Comparison of ENCODE assay signal across 8 mouse cellular contexts in the genomic region with DNA sequence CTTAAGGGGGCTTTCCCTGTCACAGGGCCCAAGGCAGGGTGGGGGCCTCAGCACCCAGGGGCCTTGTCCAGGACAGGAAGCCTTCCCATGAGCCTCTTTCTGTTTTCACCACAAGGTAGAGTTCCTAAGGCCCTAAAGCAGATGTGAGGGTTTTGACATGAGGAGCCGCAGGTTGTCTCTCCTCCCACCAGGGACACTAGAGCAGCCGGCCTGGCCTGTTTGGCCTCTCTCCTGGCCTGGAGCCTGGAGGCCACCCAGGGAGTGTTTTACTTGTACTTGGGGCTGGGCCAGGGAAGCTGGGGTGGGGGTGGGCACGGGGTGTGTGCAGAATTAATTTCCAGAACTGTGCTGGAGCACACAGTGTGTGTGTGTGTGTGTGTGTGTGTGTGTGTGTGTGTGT. TPM values are rescaled to one million over a fixed set of nuclear protein-coding genes. Genes with fewer than 3 reads are reported as not detected.
A peak's percentile ranks its signal among the peaks of the same experiment; 100 is the strongest.
DNase-seq lines count a peak whose midpoint lies in the region; ATAC-seq lines count a peak whose summit lies in the region.

No protein-coding gene starts in this region.

- ATAC-seq in forebrain, embryonic 14.5 days, result peak; percentile 49; the same call in 1 of the 2 replicates
- ATAC-seq in forebrain, embryonic 16.5 days, result no peak; the same call in 1 of the 2 replicates
- peak; percentile 55 for ATAC-seq in intestine, embryonic 16.5 days

- H3K4me1 ChIP-seq in forebrain, embryonic 14.5 days (ENCODE audit: control insufficient read depth, insufficient read depth, low read length), result peaks cover 2% of the 10 kb centered on the region; the same call in 1 of the 2 replicates
- peaks cover 8% of the 10 kb centered on the region for H3K4me1 ChIP-seq in forebrain, embryonic 16.5 days (replicated peaks; ENCODE audit: control insufficient read depth, insufficient read depth, low read length)
- peaks cover 27% of the 10 kb centered on the region for H3K4me1 ChIP-seq in intestine, embryonic 16.5 days (ENCODE audit: control insufficient read depth, insufficient read depth, low read length)

- no peak overlapping the region for H3K4me3 ChIP-seq in forebrain, embryonic 14.5 days (ENCODE audit: low read depth, low read length)
- no peak overlapping the region for H3K4me3 ChIP-seq in forebrain, embryonic 16.5 days (replicated peaks; ENCODE audit: low read length)
- H3K4me3 ChIP-seq in intestine, embryonic 16.5 days (ENCODE audit: low read length), result no peak overlapping the region

- H3K36me3 ChIP-seq in forebrain, embryonic 14.5 days (ENCODE audit: control insufficient read depth, insufficient read depth, low read length), result no peaks in the 10 kb centered on the region
- no peaks in the 10 kb centered on the region for H3K36me3 ChIP-seq in forebrain, embryonic 16.5 days (ENCODE audit: control insufficient read depth, insufficient read depth)
- no peaks in the 10 kb centered on the region for H3K36me3 ChIP-seq in intestine, embryonic 16.5 days (ENCODE audit: control insufficient read depth, insufficient read depth, low read length)

- H3K4me2 ChIP-seq in forebrain, embryonic 14.5 days (ENCODE audit: low read length), result no peak overlapping the region
- no peak overlapping the region for H3K4me2 ChIP-seq in forebrain, embryonic 16.5 days (ENCODE audit: low read length)
- H3K4me2 ChIP-seq in intestine, embryonic 16.5 days (ENCODE audit: low read depth, low read length), result no peak overlapping the region

- H3K9ac ChIP-seq in forebrain, embryonic 14.5 days (ENCODE audit: low read length), result no peak overlapping the region
- no peak overlapping the region for H3K9ac ChIP-seq in forebrain, embryonic 16.5 days (replicated peaks; ENCODE audit: low read depth, low read length)
- H3K9ac ChIP-seq in intestine, embryonic 16.5 days (ENCODE audit: low read depth, low read length), result no peak overlapping the region

- no peak overlapping the region for H3K27ac ChIP-seq in forebrain, embryonic 14.5 days (ENCODE audit: low read depth, low read length)
- H3K27ac ChIP-seq in forebrain, embryonic 16.5 days (ENCODE audit: low read length), result no peak overlapping the region
- H3K27ac ChIP-seq in intestine, embryonic 16.5 days (ENCODE audit: low read length), result peak overlapping the region; percentile 66; the same call in 1 of the 2 replicates

- 23% methylated on average over 3 of the region's 3 CpGs for WGBS in forebrain, embryonic 14.5 days
- WGBS in forebrain, embryonic 16.5 days, result 15% methylated on average over 3 of the region's 3 CpGs
- WGBS in intestine, embryonic 16.5 days, result 17% methylated on average over 3 of the region's 3 CpGs

- H3K9me3 ChIP-seq in forebrain, embryonic 14.5 days (replicated peaks; ENCODE audit: control insufficient read depth, low read length), result no peaks in the 10 kb centered on the region
- no peaks in the 10 kb centered on the region for H3K9me3 ChIP-seq in forebrain, embryonic 16.5 days (ENCODE audit: control insufficient read depth, low read length)
- H3K9me3 ChIP-seq in intestine, embryonic 16.5 days (ENCODE audit: control insufficient read depth, low read length), result no peaks in the 10 kb centered on the region

- DNase-seq in forebrain, embryonic 14.5 days (ENCODE audit: low spot score), result peak; percentile 55
- DNase-seq in urinary bladder, adult 18-20 months (ENCODE audit: low spot score in 2 of 2), result peak; percentile 52 to 70
- DNase-seq in urinary bladder, postnatal 10 days (ENCODE audit: low spot score), result no peak
- peak; percentile 80 for DNase-seq in lung, postnatal 36 days
- no peak for DNase-seq in frontal cortex, adult 2 months (ENCODE audit: extremely low spot score in 1 of 2, low spot score in 1 of 2)
- DNase-seq in spleen, postnatal 36 days (ENCODE audit: low spot score in 2 of 2), result no peak

- no peaks in the 10 kb centered on the region for H3K27me3 ChIP-seq in forebrain, embryonic 14.5 days (replicated peaks; ENCODE audit: control insufficient read depth, insufficient read depth, low read length)
- no peaks in the 10 kb centered on the region for H3K27me3 ChIP-seq in forebrain, embryonic 16.5 days (replicated peaks; ENCODE audit: control insufficient read depth, insufficient read depth, low read length)
- H3K27me3 ChIP-seq in intestine, embryonic 16.5 days (replicated peaks; ENCODE audit: control insufficient read depth, insufficient read depth, low read length), result no peaks in the 10 kb centered on the region

RNA-seq across cellular contexts. Expression of gene Eml1, which starts 5.4 kb away (rescaled TPM):
- polyA plus RNA-seq in forebrain, embryonic 14.5 days (2014; fragmentation: Nextera tagmentation; extraction: Ambion mirVana), result 52.2 and 57.1 TPM in 2 replicates
- 86.7 and 88.4 TPM in 2 replicates for polyA plus RNA-seq in forebrain, embryonic 16.5 days (2015; fragmentation: Nextera tagmentation; extraction: Ambion mirVana)
- 63.7 and 67.4 TPM in 2 replicates for polyA plus RNA-seq in intestine, embryonic 16.5 days (2015; fragmentation: Nextera tagmentation; extraction: Ambion mirVana)
- 49.3 and 57.7 TPM in 2 replicates for polyA plus RNA-seq in frontal cortex, adult 2 months (2012; rRNA removed)

RNA-seq across cellular contexts. Expression of gene Cyp46a1, which starts 31.2 kb away (rescaled TPM):
- polyA plus RNA-seq in forebrain, embryonic 14.5 days (2014; fragmentation: Nextera tagmentation; extraction: Ambion mirVana), result 10.9 and 14.3 TPM in 2 replicates
- polyA plus RNA-seq in forebrain, embryonic 16.5 days (2015; fragmentation: Nextera tagmentation; extraction: Ambion mirVana), result 23.8 and 28.4 TPM in 2 replicates
- polyA plus RNA-seq in intestine, embryonic 16.5 days (2015; fragmentation: Nextera tagmentation; extraction: Ambion mirVana), result 3.8 and 4.6 TPM in 2 replicates
- 377 and 384 TPM in 2 replicates for polyA plus RNA-seq in frontal cortex, adult 2 months (2012; rRNA removed)

RNA-seq across cellular contexts. Expression of gene Hhipl1, which starts 59.3 kb away (rescaled TPM):
- 1.0 and 1.4 TPM in 2 replicates for polyA plus RNA-seq in forebrain, embryonic 14.5 days (2014; fragmentation: Nextera tagmentation; extraction: Ambion mirVana)
- polyA plus RNA-seq in forebrain, embryonic 16.5 days (2015; fragmentation: Nextera tagmentation; extraction: Ambion mirVana), result 1.6 and 2.3 TPM in 2 replicates
- polyA plus RNA-seq in intestine, embryonic 16.5 days (2015; fragmentation: Nextera tagmentation; extraction: Ambion mirVana), result 0.43 and 0.53 TPM in 2 replicates
- polyA plus RNA-seq in frontal cortex, adult 2 months (2012; rRNA removed), result 10.3 and 10.6 TPM in 2 replicates

Comparison
In these comparisons a context has a peak if more than half of its experiments do, and no peak if none do; other contexts are left out.
1. DNase-seq: peak in forebrain, embryonic 14.5 days (single experiment), urinary bladder, adult 18-20 months (2 of 2) and lung, postnatal 36 days (single experiment); none in urinary bladder, postnatal 10 days (single experiment), frontal cortex, adult 2 months (0 of 2) and spleen, postnatal 36 days (0 of 2).
2. RNA of gene Cyp46a1, which starts 31.2 kb away (polyA plus RNA-seq): 377 to 384 TPM in frontal cortex, adult 2 months; 23.8 to 28.4 TPM in forebrain, embryonic 16.5 days, 10.9 to 14.3 TPM in forebrain, embryonic 14.5 days and 3.8 to 4.6 TPM in intestine, embryonic 16.5 days; every median in the first group is over 10 times any median in the second.